Mouse (Mus musculus) T-helper 17 cell (primary cell): ENCODE data around the gene Prl3b1.

Experiments used
- in situ Hi-C, 2 experiments: fragments of 300-600 bp; cut with MboI, MseI; formaldehyde crosslinking; loops; 1 replicate in 1 of 2; 2 replicates in 1 of 2; pipeline ENCODE4 v1.15.1; 2025; ENCODE audit warnings: high pct_unique_total_duplicates in 2 of 2

Prl3b1 gene

DNA sequence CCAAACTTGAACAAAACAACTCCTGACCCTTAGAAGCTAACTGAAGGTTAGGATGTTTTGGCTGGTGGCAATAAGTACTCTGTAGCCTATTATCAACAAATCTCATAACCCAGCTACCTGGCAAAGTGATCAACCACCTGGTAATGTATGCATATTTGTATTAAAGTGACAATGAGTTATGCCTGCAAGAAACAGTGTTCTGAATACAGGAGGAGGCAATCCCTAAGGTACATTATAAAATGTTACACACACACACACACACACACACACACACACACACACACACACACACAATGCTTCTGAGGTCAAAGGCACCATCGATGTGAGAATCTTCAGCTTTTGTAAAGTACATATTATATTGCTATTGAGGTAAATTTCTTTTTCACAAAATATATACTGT is at the start of gene Prl3b1:
TSS of gene Prl3b1 (plus strand) at position 301 of the 400 bp plus-strand sequence.
- in situ Hi-C loops, result no loop called here

DNA sequence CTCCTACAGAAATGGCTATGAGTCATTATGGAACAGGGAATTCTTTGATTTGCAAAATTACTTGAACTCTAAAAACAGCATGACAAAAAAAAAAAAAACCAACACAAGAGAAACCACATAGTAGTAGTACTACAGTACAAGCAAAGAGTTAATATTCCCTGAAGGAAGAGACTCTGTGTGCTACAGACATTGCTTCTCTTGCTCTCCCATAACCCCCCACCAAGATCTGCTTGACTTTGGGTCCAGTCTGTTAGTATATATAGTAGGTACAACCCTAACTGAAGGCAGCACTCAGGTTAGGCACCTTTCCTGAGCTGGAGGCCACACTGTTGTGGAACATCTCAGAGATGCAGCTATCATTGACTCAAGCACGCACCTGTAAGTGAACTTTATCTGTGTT is 45.3 kb upstream of the Prl3b1 start, which contains the start of gene Prl3c1:
TSS of gene Prl3c1 (plus strand) at position 301 of the 400 bp plus-strand sequence.
- in situ Hi-C loops, result no loop called here

DNA sequence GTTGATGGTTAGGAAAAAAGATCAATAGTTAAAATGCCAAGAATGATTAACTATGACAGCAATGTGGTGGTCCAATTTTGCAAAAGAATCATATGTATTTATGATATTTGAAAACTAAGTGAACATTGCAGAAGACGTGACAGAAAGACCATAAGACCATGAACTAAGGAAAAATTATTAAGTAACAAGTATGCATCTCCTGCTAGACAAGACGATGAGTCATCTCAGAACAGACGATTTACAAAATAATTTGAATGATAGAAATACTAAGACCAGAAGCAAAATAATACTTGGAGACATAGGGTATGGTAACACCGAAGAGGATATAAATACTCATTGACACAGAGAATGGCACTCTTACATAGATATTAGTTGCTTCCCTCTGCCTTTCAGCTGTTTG is 17.5 kb downstream of the Prl3b1 start, which contains the start of gene Prl3a1:
TSS of gene Prl3a1 (plus strand) at position 301 of the 400 bp plus-strand sequence.
- in situ Hi-C loops, result no loop called here
